Mouse (Mus musculus) forebrain, postnatal 0 days (tissue): ENCODE measurements around the gene Extl1. TPM values are rescaled to one million over a fixed set of nuclear protein-coding genes. Genes with fewer than 3 reads are reported as not detected.

Source experiments
- ATAC-seq: fragments of 200-750 bp; cut with Nextera tagmentation; 2 replicates; pipeline ENCODE4 v1.8.0; 2017; ENCODE audit warnings: mild to moderate bottlenecking, moderate library complexity
- DNase-seq: peaks from one replicate; pipeline ENCODE4 v3.0.0-alpha.2; 2015
- H3K27ac ChIP-seq: fragments of 300-500 bp; sonication (generic); 2 replicates; pipeline ENCODE4 v1.5.1; 2014; ENCODE audit warnings: low read depth, mild to moderate bottlenecking, antibody characterized with exemption, low read length, moderate library complexity, mixed read lengths
- H3K27me3 ChIP-seq: fragments of 300-500 bp; sonication (generic); 2 replicates; pipeline ENCODE4 v1.6.1; 2014; ENCODE audit warnings: mild to moderate bottlenecking, low read length, mixed read lengths; ENCODE audit not compliant: insufficient read depth
- H3K36me3 ChIP-seq: fragments of 300-500 bp; sonication (generic); 2 replicates; pipeline ENCODE4 v1.6.1; 2014; ENCODE audit warnings: mild to moderate bottlenecking, moderate library complexity; ENCODE audit not compliant: insufficient read depth
- H3K4me1 ChIP-seq: fragments of 300-500 bp; sonication (generic); 2 replicates; pipeline ENCODE4 v1.6.1; 2014; ENCODE audit warnings: antibody characterized with exemption; ENCODE audit not compliant: insufficient read depth
- H3K4me2 ChIP-seq: fragments of 300-500 bp; sonication (generic); 2 replicates; pipeline ENCODE4 v1.6.1; 2014; ENCODE audit warnings: low read depth, mild to moderate bottlenecking, moderate library complexity
- H3K4me3 ChIP-seq: fragments of 300-500 bp; sonication (generic); 2 replicates; pipeline ENCODE4 v1.5.1; 2014; ENCODE audit warnings: low read depth, low read length, mixed read lengths
- H3K9ac ChIP-seq: fragments of 300-500 bp; sonication (generic); 2 replicates; pipeline ENCODE4 v1.6.1; 2014; ENCODE audit warnings: mild to moderate bottlenecking
- H3K9me3 ChIP-seq: fragments of 300-500 bp; sonication (generic); 2 replicates; pipeline ENCODE4 v1.6.1; 2016; ENCODE audit warnings: low read length
- CTCF ChIP-seq: sonication (generic); IDR thresholded peaks from 2 replicates; pipeline ENCODE4 v1.5.1; 2016; ENCODE audit warnings: antibody characterized with exemption, control low read depth, low read depth
- WGBS: fragments of 180-500 bp; shearing (Covaris S2); extraction: QIAGEN DNeasy Blood & Tissue Kit; methylation state at CpG from one replicate; pipeline ENCODE4 v1.1.7; 2014; 5-methylcytosine and 5-hydroxymethylcytosine counted together
- polyA plus RNA-seq: library from polyadenylated mRNA; unstranded; fragments of >200 nt; fragmentation: Nextera tagmentation; extraction: Ambion mirVana; gene quantifications from 2 replicates; pipeline ENCODE4 v1.2.1, GENCODE M21; 2015
- total RNA-seq: library from RNA; depleted of rRNA; stranded (reverse); fragments of >200 nt; gene quantifications from 2 replicates; pipeline ENCODE4 v1.2.3, GENCODE M21; 2014

Gene Extl1
- total and polyA plus RNA-seq, 2 experiments from 2014 or later: 0.95 to 1.2 TPM

DNA sequence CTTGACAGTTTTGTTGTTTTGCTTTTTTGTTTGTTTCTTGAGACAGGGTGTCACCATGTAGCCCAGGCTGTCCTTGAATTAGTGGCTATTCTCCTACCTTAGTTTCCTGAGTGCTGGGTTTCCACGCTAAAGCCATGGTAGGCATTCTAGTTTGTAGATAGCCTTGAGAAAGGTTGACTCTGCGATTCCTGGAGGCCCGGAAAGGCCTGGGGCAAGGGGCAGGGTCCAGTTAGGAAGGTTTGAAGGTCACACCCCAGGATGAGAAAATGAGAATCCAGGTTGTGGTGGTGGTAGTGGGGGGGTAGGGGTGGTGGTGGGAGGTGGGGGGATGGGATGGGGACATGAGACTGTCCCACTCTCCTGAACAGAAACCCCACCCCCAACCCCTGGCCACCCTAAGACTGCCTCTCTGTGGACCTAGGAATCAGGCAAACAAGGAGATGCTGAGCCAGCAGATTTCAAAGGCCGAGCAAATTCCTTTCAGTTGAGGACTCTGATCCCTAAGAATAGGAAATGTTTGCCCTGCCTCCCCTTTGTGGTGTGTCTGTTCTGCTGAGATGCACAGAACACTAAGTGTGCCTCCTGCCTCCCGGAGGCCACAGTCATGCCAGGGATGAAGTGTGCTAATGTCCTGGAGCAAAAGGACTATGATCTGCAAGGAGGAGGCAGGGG lies 56.7 kb downstream of the Extl1 start:
- Histone ChIP-seq H3K9me3 (no peaks in the 10 kb centered on the region), H3K9ac (no peak overlapping the region), H3K36me3 (no peaks in the 10 kb centered on the region), H3K27me3 (no peaks in the 10 kb centered on the region), H3K27ac (no peak overlapping the region), H3K4me1 (no peaks in the 10 kb centered on the region), H3K4me2 (no peak overlapping the region), H3K4me3 (no peak overlapping the region)
- WGBS: 58% methylated on average over 5 of the region's 5 CpGs
- ATAC-seq (no peak), DNase-seq (no peak)
- no peak for TF ChIP-seq CTCF

DNA sequence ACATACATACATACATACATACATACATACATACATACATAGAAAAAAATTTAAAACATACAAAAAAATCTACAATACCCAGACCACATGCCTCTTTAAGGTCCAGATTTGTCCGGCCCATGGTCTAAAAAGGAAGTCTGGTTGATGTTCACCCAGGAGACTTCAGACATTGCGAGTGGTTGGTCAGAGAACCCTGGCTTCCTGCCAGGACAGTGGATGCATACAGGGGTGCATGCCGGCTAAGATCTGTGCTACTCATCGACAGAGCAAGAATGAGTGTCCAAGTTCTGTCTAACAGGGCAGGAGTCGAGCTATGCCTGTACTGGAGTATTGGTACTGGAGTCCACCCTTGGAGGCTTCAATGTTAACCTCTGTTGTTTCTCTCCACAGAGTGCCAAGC lies 59.0 kb downstream of the Extl1 start:
- H3K27ac ChIP-seq: no peak overlapping the region
- no peak overlapping the region for H3K9ac ChIP-seq
- no peaks in the 10 kb centered on the region for H3K27me3 ChIP-seq
- H3K4me2 ChIP-seq: no peak overlapping the region
- H3K4me3 ChIP-seq: no peak overlapping the region
- DNase-seq (no peak), ATAC-seq (no peak)
- no peaks in the 10 kb centered on the region for H3K36me3 ChIP-seq
- WGBS: 78% methylated on average over 5 of the region's 5 CpGs
- no peaks in the 10 kb centered on the region for H3K9me3 ChIP-seq
- no peak for TF ChIP-seq CTCF
- no peaks in the 10 kb centered on the region for H3K4me1 ChIP-seq

DNA sequence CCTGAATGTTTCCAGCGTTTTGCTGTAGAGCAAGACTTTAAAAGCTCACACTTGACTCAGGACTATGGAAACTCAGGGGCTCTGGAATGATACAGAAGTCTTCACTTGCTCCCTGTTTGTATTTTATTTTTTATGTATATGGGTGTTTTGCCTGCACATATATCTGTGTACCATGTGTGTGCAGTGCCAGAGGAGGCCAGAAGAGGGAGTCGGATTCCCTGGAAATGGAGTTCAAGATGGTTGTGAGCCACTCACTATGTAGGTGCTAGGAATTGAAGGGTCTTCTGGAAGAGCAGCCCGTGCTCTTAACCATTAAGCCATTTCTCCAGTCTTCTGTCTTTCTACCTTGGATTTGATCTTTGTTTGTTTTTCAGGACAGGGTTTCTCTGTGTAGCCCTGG lies 62.1 kb downstream of the Extl1 start:
- no peak overlapping the region for H3K4me2 ChIP-seq
- no peak overlapping the region for H3K4me3 ChIP-seq
- H3K9me3 ChIP-seq: no peaks in the 10 kb centered on the region
- DNase-seq: no peak
- no peaks in the 10 kb centered on the region for H3K4me1 ChIP-seq
- H3K27ac ChIP-seq: no peak overlapping the region
- WGBS: 69% methylated on average over 3 of the region's 3 CpGs
- no peak for ATAC-seq
- no peaks in the 10 kb centered on the region for H3K36me3 ChIP-seq
- peak; percentile 12; the same call in 1 of the 2 replicates for TF ChIP-seq CTCF
- H3K27me3 ChIP-seq: no peaks in the 10 kb centered on the region
- H3K9ac ChIP-seq: no peak overlapping the region

DNA sequence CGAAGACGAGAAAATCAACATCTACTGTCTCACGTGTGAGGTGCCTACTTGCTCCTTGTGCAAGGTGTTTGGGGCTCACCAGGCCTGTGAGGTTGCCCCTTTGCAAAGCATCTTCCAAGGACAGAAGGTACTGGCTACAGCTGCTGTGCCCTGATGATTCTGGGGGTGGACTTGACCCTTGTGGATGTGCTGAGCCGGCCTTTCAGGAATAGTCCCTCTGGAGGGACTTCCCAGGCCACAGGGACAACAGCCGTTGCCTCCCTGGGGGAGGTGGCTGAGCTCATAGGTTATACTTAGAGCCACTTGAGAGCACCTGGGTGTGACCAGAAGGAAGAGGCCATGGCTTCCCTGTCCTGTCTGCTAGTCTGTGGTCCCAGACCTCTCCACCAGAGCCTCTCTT lies 64.0 kb downstream of the Extl1 start:
- Histone ChIP-seq H3K27ac (no peak overlapping the region), H3K4me1 (no peaks in the 10 kb centered on the region), H3K27me3 (no peaks in the 10 kb centered on the region), H3K4me2 (no peak overlapping the region), H3K4me3 (no peak overlapping the region), H3K9ac (no peak overlapping the region), H3K9me3 (no peaks in the 10 kb centered on the region), H3K36me3 (no peaks in the 10 kb centered on the region)
- WGBS: 77% methylated on average over 5 of the region's 5 CpGs
- no peak for TF ChIP-seq CTCF
- DNase-seq (no peak), ATAC-seq (no peak)

DNA sequence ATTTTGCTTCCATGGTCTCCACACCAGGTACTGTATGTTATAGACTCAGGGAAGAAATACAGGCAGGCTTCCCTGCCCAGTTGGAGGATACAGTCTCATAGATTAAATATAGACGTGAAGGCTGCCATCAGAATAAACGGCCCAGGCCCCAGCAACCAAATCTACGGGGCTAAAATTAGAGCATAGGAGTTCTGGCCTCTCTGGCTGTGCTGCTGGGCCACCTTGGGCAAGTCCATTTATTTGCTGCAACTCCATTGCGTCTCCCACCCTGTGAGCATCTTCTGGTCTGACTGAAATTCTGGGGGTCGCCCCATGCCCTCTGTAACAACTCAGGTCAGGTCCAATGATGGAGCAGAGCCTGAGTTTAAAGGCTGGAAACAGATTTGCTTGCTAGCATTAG lies 64.6 kb downstream of the Extl1 start:
- no peaks in the 10 kb centered on the region for H3K27me3 ChIP-seq
- no peaks in the 10 kb centered on the region for H3K36me3 ChIP-seq
- H3K4me2 ChIP-seq: no peak overlapping the region
- WGBS: 89% methylated on average over 5 of the region's 5 CpGs
- DNase-seq: no peak
- no peak overlapping the region for H3K4me3 ChIP-seq
- H3K4me1 ChIP-seq: no peaks in the 10 kb centered on the region
- H3K9ac ChIP-seq: no peak overlapping the region
- ATAC-seq: no peak
- H3K9me3 ChIP-seq: no peaks in the 10 kb centered on the region
- H3K27ac ChIP-seq: no peak overlapping the region
- no peak for TF ChIP-seq CTCF

DNA sequence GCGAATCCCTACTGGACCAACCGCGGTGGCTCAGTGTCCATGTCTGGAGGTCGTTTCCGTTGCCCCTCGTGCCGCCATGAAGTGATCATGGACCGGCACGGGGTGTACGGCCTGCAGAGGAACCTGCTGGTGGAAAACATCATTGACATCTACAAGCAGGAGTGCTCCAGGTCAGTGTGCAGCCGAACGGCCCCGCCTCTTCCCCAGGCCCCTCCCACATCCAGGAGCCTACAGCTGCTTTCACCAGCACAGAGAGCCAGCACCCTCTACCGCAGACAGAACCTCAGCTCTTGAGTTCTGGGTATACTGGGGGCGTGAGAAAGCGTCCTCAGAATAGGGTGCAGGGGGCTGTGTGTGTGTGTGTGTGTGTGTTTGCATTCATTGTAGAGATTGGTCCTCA lies 67.3 kb downstream of the Extl1 start:
- TF ChIP-seq CTCF: no peak
- 49% methylated on average over 16 of the region's 16 CpGs for WGBS
- no peaks in the 10 kb centered on the region for H3K4me1 ChIP-seq

DNA sequence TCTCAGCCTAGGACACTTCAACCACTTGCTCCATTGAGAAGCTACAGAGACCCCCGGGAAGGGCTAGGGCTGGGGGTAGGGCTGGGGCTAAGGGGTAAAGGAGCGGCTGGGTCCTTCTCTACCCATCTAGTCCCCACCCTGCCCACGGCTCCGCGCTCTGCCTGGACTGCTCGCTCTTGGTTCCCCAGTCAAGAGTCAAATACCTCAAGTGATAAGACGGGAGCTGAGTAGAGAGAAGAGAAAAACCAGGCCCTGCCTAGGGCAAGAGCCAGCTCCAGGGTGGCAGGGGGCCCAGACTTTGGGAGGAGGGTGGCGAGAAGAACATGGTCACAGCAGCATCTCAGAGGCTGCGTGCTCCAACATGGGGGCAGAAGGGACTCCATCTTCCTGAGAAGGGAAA lies 68.2 kb downstream of the Extl1 start:
- no peak for ATAC-seq
- Histone ChIP-seq H3K4me1 (no peaks in the 10 kb centered on the region), H3K27me3 (no peaks in the 10 kb centered on the region), H3K36me3 (no peaks in the 10 kb centered on the region), H3K27ac (no peak overlapping the region), H3K9me3 (no peaks in the 10 kb centered on the region), H3K4me3 (no peak overlapping the region), H3K9ac (no peak overlapping the region), H3K4me2 (no peak overlapping the region)
- no peak for DNase-seq
- 81% methylated on average over 9 of the region's 9 CpGs for whole genome bisulfite sequencing
- TF ChIP-seq CTCF: no peak

More for the DNA sequence above, 67.3 kb downstream of the Extl1 start:
- no peak overlapping the region for H3K27ac ChIP-seq
- no peaks in the 10 kb centered on the region for H3K36me3 ChIP-seq
- no peak overlapping the region for H3K4me3 ChIP-seq
- H3K27me3 ChIP-seq: no peaks in the 10 kb centered on the region
- no peak overlapping the region for H3K4me2 ChIP-seq
- no peaks in the 10 kb centered on the region for H3K9me3 ChIP-seq
- no peak for ATAC-seq
- DNase-seq: no peak
- no peak overlapping the region for H3K9ac ChIP-seq

DNA sequence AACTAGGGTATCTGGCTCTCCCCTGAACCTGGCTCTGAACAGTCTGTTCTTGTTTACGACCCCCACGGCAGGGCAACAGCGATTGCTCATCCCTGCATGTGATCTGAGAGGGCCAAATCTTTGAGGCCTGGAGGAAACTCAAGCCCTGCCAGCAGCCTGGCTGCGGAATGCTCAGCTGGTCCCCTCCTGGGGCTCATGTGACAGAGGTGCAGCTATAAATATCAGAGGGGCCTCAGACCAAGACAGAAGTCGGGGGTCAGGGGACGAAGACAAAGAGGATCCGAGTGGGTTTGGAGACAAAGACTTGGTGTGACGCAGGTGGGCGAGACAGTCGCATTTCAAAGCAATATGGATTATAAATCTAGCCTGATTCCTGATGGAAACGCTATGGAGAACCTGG lies 68.8 kb downstream of the Extl1 start, which contains the start of gene Trim63:
Gene Trim63, plus strand, starts transcription at position 245 of the 400 bp plus-strand sequence.
- DNase-seq: no peak
- 51% methylated on average over 11 of the region's 11 CpGs for WGBS
- H3K27ac ChIP-seq: no peak within 1 kb of the TSS

More for the DNA sequence above, 68.8 kb downstream of the Extl1 start, which contains the start of gene Trim63:
- H3K4me2 ChIP-seq: no peak within 1 kb of the TSS
- no peaks in the 10 kb centered on the region for H3K36me3 ChIP-seq
- no peak for TF ChIP-seq CTCF
- no peak within 1 kb of the TSS for H3K9ac ChIP-seq
- H3K4me1 ChIP-seq: no peaks in the 10 kb centered on the region
- H3K9me3 ChIP-seq: no peaks in the 10 kb centered on the region
- no peaks in the 10 kb centered on the region for H3K27me3 ChIP-seq
- ATAC-seq: no peak
- H3K4me3 ChIP-seq: no peak within 1 kb of the TSS
